Mouse (Mus musculus) monocyte, adult 5-6 weeks (primary cell): ENCODE data around the gene Lbh. TPM values are rescaled to one million over a fixed set of nuclear protein-coding genes. Genes with fewer than 3 reads are reported as not detected.
A peak's percentile ranks its signal among the peaks of the same experiment; 100 is the strongest.

ENCODE experiments used
- ATAC-seq: fragments of 153-309, 156-312 bp; replicated peaks from 2 replicates; pipeline ENCODE4 v1.8.0; 2017; ENCODE audit warnings: mild to moderate bottlenecking; ENCODE audit not compliant: low TSS enrichment, insufficient number of reproducible peaks, severe bottlenecking, poor library complexity, low FRiP score
- total RNA-seq: library from RNA; stranded (forward); fragments of 200-1000, 200-491, 200-594 nt; gene quantifications from 3 replicates; pipeline ENCODE4 v1.2.3, GENCODE M21; 2017

The Lbh gene
- total RNA-seq, 1 experiment from 2014 or later: 71.9 TPM

GRCm38 (mm10) chr17:72908561-72908960 lies 9.5 kb upstream of the Lbh start:
- no peak for ATAC-seq

GRCm38 (mm10) chr17:72909061-72909852 lies 8.8 kb upstream of the Lbh start:
- ATAC-seq: no peak

GRCm38 (mm10) chr17:72911283-72911682 lies 6.8 kb upstream of the Lbh start:
- ATAC-seq: no peak

GRCm38 (mm10) chr17:72911751-72912150 lies 6.4 kb upstream of the Lbh start:
- no peak for ATAC-seq

- ATAC-seq: no peak
Measured at GRCm38 (mm10) chr17:72914082-72914481, 4.0 kb upstream of the Lbh start.

GRCm38 (mm10) chr17:72917241-72918030 lies 669 bp upstream of the Lbh start:
- ATAC-seq: peak; percentile 22

- peak; percentile 29 for ATAC-seq
Measured at GRCm38 (mm10) chr17:72918571-72919541, 751 bp downstream of the Lbh start.

GRCm38 (mm10) chr17:72919641-72920040 lies 1.5 kb downstream of the Lbh start:
- no peak for ATAC-seq

GRCm38 (mm10) chr17:72920430-72920829 lies 2.3 kb downstream of the Lbh start:
- ATAC-seq: no peak

- ATAC-seq: no peak
Measured at GRCm38 (mm10) chr17:72920971-72921370, 2.9 kb downstream of the Lbh start.

GRCm38 (mm10) chr17:72922206-72922605 lies 4.1 kb downstream of the Lbh start:
- no peak for ATAC-seq

GRCm38 (mm10) chr17:72923283-72923682 lies 5.2 kb downstream of the Lbh start:
- no peak for ATAC-seq

GRCm38 (mm10) chr17:72924295-72924694 lies 6.2 kb downstream of the Lbh start:
- no peak for ATAC-seq

- ATAC-seq: peak; percentile 33; the same call in 1 of the 2 replicates
Measured at GRCm38 (mm10) chr17:72925111-72925510, 7.0 kb downstream of the Lbh start.

- ATAC-seq: no peak
Measured at GRCm38 (mm10) chr17:72925804-72926617, 7.9 kb downstream of the Lbh start.

- ATAC-seq: no peak
Measured at GRCm38 (mm10) chr17:72926994-72927393, 8.9 kb downstream of the Lbh start.

GRCm38 (mm10) chr17:72933116-72933515 lies 15.0 kb downstream of the Lbh start:
- no peak for ATAC-seq

GRCm38 (mm10) chr17:72934146-72934545 lies 16.0 kb downstream of the Lbh start:
- ATAC-seq: peak; percentile 76
